Mouse (Mus musculus): ENCODE results near the gene Gm15517. TPM values are rescaled to one million over a fixed set of nuclear protein-coding genes. Genes with fewer than 3 reads are reported as not detected.

Gene Gm15517
- polyA plus RNA-seq, 1 experiment, result not detected

DNA sequence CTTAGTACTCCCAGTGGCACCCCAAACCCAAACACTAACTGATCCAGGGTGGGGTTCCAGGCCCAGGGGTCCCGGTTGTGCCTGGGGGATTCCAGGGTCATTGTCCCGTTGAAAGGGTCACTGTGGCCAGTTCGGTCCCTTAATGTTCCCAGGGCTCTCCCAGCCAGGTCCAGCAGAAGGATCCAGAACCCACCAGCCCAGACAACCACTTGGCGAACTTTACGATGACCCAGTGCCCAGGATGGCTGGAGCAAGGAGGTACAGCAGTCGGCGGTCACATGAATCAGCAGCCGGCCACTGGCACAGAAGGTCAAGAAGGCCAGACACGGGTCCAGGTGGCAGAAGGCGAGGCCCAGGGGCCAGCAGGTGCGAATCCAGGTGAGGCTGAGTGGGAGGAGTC lies 6.9 kb downstream of the Gm15517 start:
- 87% methylated on average over 11 of the region's 11 CpGs for WGBS
- no peak overlapping the region for H3K4me3 ChIP-seq (ENCODE audit: extremely low read depth, insufficient read depth, insufficient read length)
- DNase-seq (ENCODE audit: low read depth in 1 of 2, low spot score in 2 of 2), result no peak
- H3K27me3 ChIP-seq (ENCODE audit: control insufficient read depth, insufficient read depth, low read length), result no peaks in the 10 kb centered on the region
- H3K36me3 ChIP-seq (ENCODE audit: control insufficient read depth, insufficient read depth, low read length), result no peaks in the 10 kb centered on the region
- no peaks in the 10 kb centered on the region for H3K4me1 ChIP-seq (ENCODE audit: control insufficient read depth, insufficient read depth, insufficient read length)
- H3K27ac ChIP-seq (ENCODE audit: insufficient read depth, low read length), result no peak overlapping the region
- TF ChIP-seq POLR2A (IDR thresholded peaks at IDR 0.05; ENCODE audit: low read depth, low read length) (no peak), CTCF (IDR thresholded peaks at IDR 0.05; ENCODE audit: extremely low read depth, insufficient read depth, insufficient read length, insufficient replicate concordance) (no peak)

DNA sequence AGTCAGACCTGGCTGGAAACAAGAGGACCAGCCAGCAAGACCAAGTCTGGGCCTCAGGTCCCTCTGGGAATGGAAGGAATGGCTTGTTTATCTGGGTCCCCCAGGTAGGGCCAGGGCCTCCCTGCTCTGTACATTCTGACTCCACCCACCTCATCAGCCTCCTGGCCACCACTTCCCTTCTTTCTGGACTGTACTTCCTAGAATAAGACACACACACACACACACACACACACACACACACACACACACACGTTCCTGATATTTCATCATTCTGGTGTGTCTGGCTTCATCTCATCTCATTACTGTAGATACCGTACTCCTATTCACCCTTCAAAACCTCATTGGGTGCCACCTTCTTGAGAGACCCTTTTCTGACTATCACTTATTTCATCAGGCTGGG lies 8.2 kb downstream of the Gm15517 start:
- no peaks in the 10 kb centered on the region for H3K36me3 ChIP-seq (ENCODE audit: control insufficient read depth, insufficient read depth, low read length)
- no peaks in the 10 kb centered on the region for H3K27me3 ChIP-seq (ENCODE audit: control insufficient read depth, insufficient read depth, low read length)
- DNase-seq (ENCODE audit: low read depth in 1 of 2, low spot score in 2 of 2), result no peak
- no peak overlapping the region for H3K4me3 ChIP-seq (ENCODE audit: extremely low read depth, insufficient read depth, insufficient read length)
- no peaks in the 10 kb centered on the region for H3K4me1 ChIP-seq (ENCODE audit: control insufficient read depth, insufficient read depth, insufficient read length)
- TF ChIP-seq POLR2A (IDR thresholded peaks at IDR 0.05; ENCODE audit: low read depth, low read length), result no peak
- TF ChIP-seq CTCF (IDR thresholded peaks at IDR 0.05; ENCODE audit: extremely low read depth, insufficient read depth, insufficient read length, insufficient replicate concordance), result no peak
- no peak overlapping the region for H3K27ac ChIP-seq (ENCODE audit: insufficient read depth, low read length)
- 49% methylated on average over 2 of the region's 2 CpGs for WGBS

- no peaks in the 10 kb centered on the region for H3K36me3 ChIP-seq (ENCODE audit: control insufficient read depth, insufficient read depth, low read length)
- H3K4me3 ChIP-seq (ENCODE audit: extremely low read depth, insufficient read depth, insufficient read length), result no peak overlapping the region
- H3K27ac ChIP-seq (ENCODE audit: insufficient read depth, low read length), result no peak overlapping the region
- WGBS, result 69% methylated on average over 2 of the region's 2 CpGs
- no peak for DNase-seq (ENCODE audit: low read depth in 1 of 2, low spot score in 2 of 2)
- TF ChIP-seq POLR2A (IDR thresholded peaks at IDR 0.05; ENCODE audit: low read depth, low read length), result no peak
- TF ChIP-seq CTCF (IDR thresholded peaks at IDR 0.05; ENCODE audit: extremely low read depth, insufficient read depth, insufficient read length, insufficient replicate concordance), result no peak
- H3K27me3 ChIP-seq (ENCODE audit: control insufficient read depth, insufficient read depth, low read length), result no peaks in the 10 kb centered on the region
- H3K4me1 ChIP-seq (ENCODE audit: control insufficient read depth, insufficient read depth, insufficient read length), result no peaks in the 10 kb centered on the region
These were observed 10.1 kb downstream of the Gm15517 start for GRCm38 (mm10) chr7:44271309-44271708.

DNA sequence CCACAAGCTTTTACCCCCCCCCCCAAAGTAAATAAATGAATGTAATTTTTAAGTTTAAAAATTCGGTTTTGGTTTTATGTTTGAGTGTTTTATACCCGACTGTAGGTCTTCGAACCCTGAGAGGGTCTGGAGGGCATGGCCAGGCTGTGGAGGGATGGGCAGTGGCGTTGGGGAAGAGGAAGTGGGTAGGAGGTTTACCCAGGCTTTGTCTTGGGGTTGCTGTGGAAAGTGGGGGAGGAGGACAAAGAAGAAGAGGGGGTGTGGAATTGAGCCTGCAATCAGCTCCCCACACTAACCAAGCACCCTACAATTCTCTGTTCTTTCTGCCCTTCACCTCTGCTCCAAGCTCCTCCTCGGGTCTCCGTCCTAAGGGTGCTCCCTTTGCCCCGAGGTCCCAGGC lies 11.3 kb downstream of the Gm15517 start:
- WGBS, result 71% methylated on average over 7 of the region's 7 CpGs
- TF ChIP-seq CTCF (IDR thresholded peaks at IDR 0.05; ENCODE audit: extremely low read depth, insufficient read depth, insufficient read length, insufficient replicate concordance), result no peak
- no peak for TF ChIP-seq POLR2A (IDR thresholded peaks at IDR 0.05; ENCODE audit: low read depth, low read length)

GRCm38 (mm10) chr7:44273446-44273845 lies 12.2 kb downstream of the Gm15517 start:
- no peak for DNase-seq (ENCODE audit: low read depth in 1 of 2, low spot score in 2 of 2)
- 72% methylated on average over 7 of the region's 7 CpGs for WGBS
- H3K4me3 ChIP-seq (ENCODE audit: extremely low read depth, insufficient read depth, insufficient read length), result no peak overlapping the region
- H3K27me3 ChIP-seq (ENCODE audit: control insufficient read depth, insufficient read depth, low read length), result no peaks in the 10 kb centered on the region
- TF ChIP-seq CTCF (IDR thresholded peaks at IDR 0.05; ENCODE audit: extremely low read depth, insufficient read depth, insufficient read length, insufficient replicate concordance), result no peak
- no peak for TF ChIP-seq POLR2A (IDR thresholded peaks at IDR 0.05; ENCODE audit: low read depth, low read length)
- H3K4me1 ChIP-seq (ENCODE audit: control insufficient read depth, insufficient read depth, insufficient read length), result no peaks in the 10 kb centered on the region
- no peak overlapping the region for H3K27ac ChIP-seq (ENCODE audit: insufficient read depth, low read length)
- no peaks in the 10 kb centered on the region for H3K36me3 ChIP-seq (ENCODE audit: control insufficient read depth, insufficient read depth, low read length)

More for the DNA sequence above, 11.3 kb downstream of the Gm15517 start:
- Histone ChIP-seq H3K27ac (ENCODE audit: insufficient read depth, low read length) (no peak overlapping the region), H3K4me3 (ENCODE audit: extremely low read depth, insufficient read depth, insufficient read length) (no peak overlapping the region), H3K36me3 (ENCODE audit: control insufficient read depth, insufficient read depth, low read length) (no peaks in the 10 kb centered on the region), H3K27me3 (ENCODE audit: control insufficient read depth, insufficient read depth, low read length) (no peaks in the 10 kb centered on the region), H3K4me1 (ENCODE audit: control insufficient read depth, insufficient read depth, insufficient read length) (no peaks in the 10 kb centered on the region)
- no peak for DNase-seq (ENCODE audit: low read depth in 1 of 2, low spot score in 2 of 2)

DNA sequence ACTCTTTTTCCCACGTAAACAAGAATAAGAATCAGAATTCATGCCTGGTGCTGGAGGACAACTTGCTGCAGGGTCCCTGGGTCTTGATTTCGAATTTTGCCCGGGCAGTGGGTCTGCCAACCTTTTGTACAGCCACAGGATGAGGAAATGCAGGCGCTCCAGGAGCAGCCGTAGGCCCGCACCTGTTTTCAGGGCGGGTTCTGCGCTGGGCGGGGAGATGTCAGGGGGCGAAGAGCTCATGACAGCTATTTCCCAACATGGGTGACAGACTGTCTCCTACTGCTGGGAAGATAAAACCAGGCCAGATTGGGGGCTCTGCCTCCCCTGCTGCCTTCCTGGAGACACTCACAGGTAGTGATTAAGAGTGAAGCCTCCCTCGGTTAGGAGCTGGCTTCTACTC lies 12.8 kb downstream of the Gm15517 start:
- H3K36me3 ChIP-seq (ENCODE audit: control insufficient read depth, insufficient read depth, low read length), result no peaks in the 10 kb centered on the region
- H3K27ac ChIP-seq (ENCODE audit: insufficient read depth, low read length), result no peak overlapping the region
- H3K27me3 ChIP-seq (ENCODE audit: control insufficient read depth, insufficient read depth, low read length), result no peaks in the 10 kb centered on the region
- TF ChIP-seq POLR2A (IDR thresholded peaks at IDR 0.05; ENCODE audit: low read depth, low read length) (no peak), CTCF (IDR thresholded peaks at IDR 0.05; ENCODE audit: extremely low read depth, insufficient read depth, insufficient read length, insufficient replicate concordance) (no peak)
- no peaks in the 10 kb centered on the region for H3K4me1 ChIP-seq (ENCODE audit: control insufficient read depth, insufficient read depth, insufficient read length)
- no peak overlapping the region for H3K4me3 ChIP-seq (ENCODE audit: extremely low read depth, insufficient read depth, insufficient read length)
- WGBS, result 74% methylated on average over 11 of the region's 11 CpGs
- DNase-seq (ENCODE audit: low read depth in 1 of 2, low spot score in 2 of 2), result no peak

GRCm38 (mm10) chr7:44275546-44275945 lies 14.3 kb downstream of the Gm15517 start:
- Histone ChIP-seq H3K27ac (ENCODE audit: insufficient read depth, low read length) (no peak overlapping the region), H3K4me1 (ENCODE audit: control insufficient read depth, insufficient read depth, insufficient read length) (no peaks in the 10 kb centered on the region), H3K27me3 (ENCODE audit: control insufficient read depth, insufficient read depth, low read length) (no peaks in the 10 kb centered on the region), H3K4me3 (ENCODE audit: extremely low read depth, insufficient read depth, insufficient read length) (no peak overlapping the region), H3K36me3 (ENCODE audit: control insufficient read depth, insufficient read depth, low read length) (no peaks in the 10 kb centered on the region)
- no peak for DNase-seq (ENCODE audit: low read depth in 1 of 2, low spot score in 2 of 2)
- TF ChIP-seq CTCF (IDR thresholded peaks at IDR 0.05; ENCODE audit: extremely low read depth, insufficient read depth, insufficient read length, insufficient replicate concordance) (no peak), POLR2A (IDR thresholded peaks at IDR 0.05; ENCODE audit: low read depth, low read length) (no peak)
- 80% methylated on average over 3 of the region's 3 CpGs for WGBS

All from spleen, adult 2 months (tissue).